Mouse (Mus musculus): ENCODE results near the gene Bbof1. TPM values are rescaled to one million over a fixed set of nuclear protein-coding genes. Genes with fewer than 3 reads are reported as not detected.

Bbof1 gene
- 1.5 and 2.1 TPM in 2 replicates for polyA plus RNA-seq (2016; fragmentation: Nextera tagmentation; extraction: Ambion mirVana)

GRCm38 (mm10) chr12:84408819-84409507 is at the start of gene Bbof1, which contains the start of gene Entpd5:
Bbof1 (plus strand) TSS chr12:84409071.
Entpd5 (minus strand) TSS chr12:84409029.
- Histone ChIP-seq H3K36me3 (no peaks in the 10 kb centered on the region), H3K4me3 (replicated peaks) (peak within 1 kb of the TSS; percentile 74), H3K9me3 (no peaks in the 10 kb centered on the region), H3K4me2 (peak within 1 kb of the TSS; percentile 94), H3K27ac (peak within 1 kb of the TSS; percentile 53; the same call in 1 of the 2 replicates), H3K27me3 (no peaks in the 10 kb centered on the region; the same call in 1 of the 2 replicates), H3K9ac (replicated peaks) (peak within 1 kb of the TSS; percentile 81), H3K4me1 (replicated peaks) (peaks cover 6% of the 10 kb centered on the region)
- peak; percentile 87 for ATAC-seq (ENCODE audit: insufficient number of reproducible peaks, insufficient read depth, low FRiP score, low TSS enrichment, low read depth)
- 2% methylated on average over 48 of the region's 63 CpGs for WGBS

GRCm38 (mm10) chr12:84361555-84362489 is 47.0 kb upstream of the Bbof1 start, which contains the start of the genes Coq6 and Fam161b:
Coq6 (plus strand) TSS chr12:84361657.
Fam161b (minus strand) TSS chr12:84361833.
- Histone ChIP-seq H3K9ac (replicated peaks) (peak within 1 kb of the TSS; percentile 84), H3K27me3 (no peaks in the 10 kb centered on the region), H3K27ac (no peak within 1 kb of the TSS), H3K4me2 (peak within 1 kb of the TSS; percentile 74), H3K9me3 (no peaks in the 10 kb centered on the region), H3K4me1 (replicated peaks) (peaks cover 13% of the 10 kb centered on the region), H3K36me3 (peaks cover 10% of the 10 kb centered on the region; the same call in 1 of the 2 replicates), H3K4me3 (replicated peaks) (peak within 1 kb of the TSS; percentile 95)
- peak; percentile 99 for ATAC-seq (ENCODE audit: insufficient number of reproducible peaks, insufficient read depth, low FRiP score, low TSS enrichment, low read depth)
- under 1% methylated on average over 51 of the region's 51 CpGs for WGBS

GRCm38 (mm10) chr12:84362872-84363271 is 46.0 kb upstream of the Bbof1 start:
- Histone ChIP-seq H3K9ac (replicated peaks) (no peak overlapping the region), H3K9me3 (no peaks in the 10 kb centered on the region)
- ATAC-seq (ENCODE audit: insufficient number of reproducible peaks, insufficient read depth, low FRiP score, low TSS enrichment, low read depth), result no peak

GRCm38 (mm10) chr12:84364291-84364690 is 44.6 kb upstream of the Bbof1 start:
- peaks cover 29% of the 10 kb centered on the region for H3K36me3 ChIP-seq

More at GRCm38 (mm10) chr12:84362872-84363271, 46.0 kb upstream of the Bbof1 start:
- Histone ChIP-seq H3K4me3 (replicated peaks) (peak overlapping the region; percentile 95), H3K4me2 (peak overlapping the region; percentile 74), H3K27ac (no peak overlapping the region), H3K27me3 (no peaks in the 10 kb centered on the region), H3K4me1 (replicated peaks) (peaks cover 13% of the 10 kb centered on the region), H3K36me3 (peaks cover 15% of the 10 kb centered on the region)
- 47% methylated on average over 2 of the region's 2 CpGs for WGBS

GRCm38 (mm10) chr12:84365137-84365536 is 43.7 kb upstream of the Bbof1 start:
- Histone ChIP-seq H3K9me3 (no peaks in the 10 kb centered on the region), H3K4me2 (no peak overlapping the region), H3K4me3 (replicated peaks) (no peak overlapping the region), H3K27ac (no peak overlapping the region), H3K9ac (replicated peaks) (no peak overlapping the region), H3K36me3 (peaks cover 37% of the 10 kb centered on the region), H3K4me1 (replicated peaks) (peaks cover 13% of the 10 kb centered on the region), H3K27me3 (no peaks in the 10 kb centered on the region)
- WGBS, result 96% methylated on average over 6 of the region's 6 CpGs
- no peak for ATAC-seq (ENCODE audit: insufficient number of reproducible peaks, insufficient read depth, low FRiP score, low TSS enrichment, low read depth)

More at GRCm38 (mm10) chr12:84364291-84364690, 44.6 kb upstream of the Bbof1 start:
- Histone ChIP-seq H3K27ac (no peak overlapping the region), H3K9me3 (no peaks in the 10 kb centered on the region), H3K4me3 (replicated peaks) (no peak overlapping the region), H3K9ac (replicated peaks) (no peak overlapping the region), H3K4me1 (replicated peaks) (peaks cover 13% of the 10 kb centered on the region), H3K4me2 (no peak overlapping the region), H3K27me3 (no peaks in the 10 kb centered on the region)
- 84% methylated on average over 9 of the region's 9 CpGs for WGBS
- ATAC-seq (ENCODE audit: insufficient number of reproducible peaks, insufficient read depth, low FRiP score, low TSS enrichment, low read depth), result no peak

- Histone ChIP-seq H3K36me3 (peaks cover 56% of the 10 kb centered on the region), H3K27me3 (no peaks in the 10 kb centered on the region), H3K4me1 (replicated peaks) (peaks cover 9% of the 10 kb centered on the region), H3K4me2 (no peak overlapping the region), H3K9me3 (no peaks in the 10 kb centered on the region), H3K27ac (no peak overlapping the region), H3K4me3 (replicated peaks) (no peak overlapping the region), H3K9ac (replicated peaks) (no peak overlapping the region)
- no peak for ATAC-seq (ENCODE audit: insufficient number of reproducible peaks, insufficient read depth, low FRiP score, low TSS enrichment, low read depth)
- 63% methylated on average over 9 of the region's 9 CpGs for WGBS
Observed at GRCm38 (mm10) chr12:84366971-84367370, 41.9 kb upstream of the Bbof1 start.

- WGBS, result 93% methylated on average over 5 of the region's 5 CpGs
Observed at GRCm38 (mm10) chr12:84371647-84372046, 37.2 kb upstream of the Bbof1 start.

GRCm38 (mm10) chr12:84373831-84374481 is 34.9 kb upstream of the Bbof1 start:
- no peak for ATAC-seq (ENCODE audit: insufficient number of reproducible peaks, insufficient read depth, low FRiP score, low TSS enrichment, low read depth)
- Histone ChIP-seq H3K27ac (no peak overlapping the region), H3K4me3 (replicated peaks) (no peak overlapping the region), H3K4me2 (no peak overlapping the region), H3K4me1 (replicated peaks) (no peaks in the 10 kb centered on the region), H3K9ac (replicated peaks) (no peak overlapping the region), H3K27me3 (no peaks in the 10 kb centered on the region), H3K36me3 (peaks cover 69% of the 10 kb centered on the region), H3K9me3 (no peaks in the 10 kb centered on the region)
- WGBS, result 82% methylated on average over 6 of the region's 6 CpGs

More at GRCm38 (mm10) chr12:84371647-84372046, 37.2 kb upstream of the Bbof1 start:
- Histone ChIP-seq H3K4me3 (replicated peaks) (no peak overlapping the region), H3K4me2 (no peak overlapping the region), H3K9ac (replicated peaks) (no peak overlapping the region), H3K27ac (no peak overlapping the region), H3K9me3 (no peaks in the 10 kb centered on the region), H3K4me1 (replicated peaks) (no peaks in the 10 kb centered on the region), H3K36me3 (peaks cover 86% of the 10 kb centered on the region), H3K27me3 (no peaks in the 10 kb centered on the region)
- no peak for ATAC-seq (ENCODE audit: insufficient number of reproducible peaks, insufficient read depth, low FRiP score, low TSS enrichment, low read depth)

- no peaks in the 10 kb centered on the region for H3K9me3 ChIP-seq
- no peak for ATAC-seq (ENCODE audit: insufficient number of reproducible peaks, insufficient read depth, low FRiP score, low TSS enrichment, low read depth)
- 88% methylated on average over 4 of the region's 4 CpGs for WGBS
- no peak overlapping the region for H3K27ac ChIP-seq
- no peak overlapping the region for H3K4me3 ChIP-seq (replicated peaks)
- H3K4me1 ChIP-seq (replicated peaks), result no peaks in the 10 kb centered on the region
- H3K4me2 ChIP-seq, result no peak overlapping the region
- no peak overlapping the region for H3K9ac ChIP-seq (replicated peaks)
- no peaks in the 10 kb centered on the region for H3K27me3 ChIP-seq
- H3K36me3 ChIP-seq, result peaks cover 4% of the 10 kb centered on the region; the same call in 1 of the 2 replicates
Observed at GRCm38 (mm10) chr12:84382369-84382768, 26.5 kb upstream of the Bbof1 start.

- Histone ChIP-seq H3K4me1 (replicated peaks) (no peaks in the 10 kb centered on the region), H3K4me3 (replicated peaks) (no peak overlapping the region), H3K36me3 (peaks cover 4% of the 10 kb centered on the region; the same call in 1 of the 2 replicates), H3K27ac (no peak overlapping the region), H3K4me2 (no peak overlapping the region), H3K9ac (replicated peaks) (no peak overlapping the region), H3K9me3 (no peaks in the 10 kb centered on the region), H3K27me3 (no peaks in the 10 kb centered on the region)
- 82% methylated on average over 5 of the region's 5 CpGs for WGBS
- no peak for ATAC-seq (ENCODE audit: insufficient number of reproducible peaks, insufficient read depth, low FRiP score, low TSS enrichment, low read depth)
Observed at GRCm38 (mm10) chr12:84384644-84385081, 24.2 kb upstream of the Bbof1 start.
